Mouse (Mus musculus) embryonic fibroblast, embryonic 13.5 days (primary cell): ENCODE measurements around the gene B9d2.

ENCODE experiments used
- CTCF ChIP-seq: IDR thresholded peaks from 2 replicates; pipeline ENCODE4 v1.5.1; 2011; ENCODE audit warnings: mild to moderate bottlenecking, control low read depth, low read length, moderate library complexity, borderline replicate concordance; ENCODE audit not compliant: insufficient read depth
- POLR2A ChIP-seq: IDR thresholded peaks from 2 replicates; pipeline ENCODE4 v1.6.1; 2011; ENCODE audit warnings: low read depth, mild to moderate bottlenecking, control low read depth, low read length, moderate library complexity

DNA sequence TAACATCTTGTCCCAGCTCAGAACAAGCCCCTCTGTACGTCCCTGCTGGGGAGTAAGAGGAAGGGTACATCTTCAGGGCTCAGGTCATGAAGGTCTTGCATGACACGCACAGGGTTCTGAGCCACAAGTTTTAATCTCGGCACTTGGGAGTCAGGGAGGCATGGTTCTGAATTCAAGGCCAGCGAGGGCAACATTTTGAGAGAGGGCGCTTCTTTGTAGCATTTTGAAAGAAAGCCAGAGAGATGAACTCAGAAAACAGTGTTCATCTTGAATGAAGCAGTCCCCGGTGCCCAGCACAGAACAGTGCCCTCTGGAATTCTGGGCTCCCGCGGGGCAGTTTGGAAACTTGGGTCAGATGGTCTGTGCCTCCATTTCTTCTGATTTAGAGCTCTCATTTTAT lies 14.2 kb upstream of the B9d2 start:
- TF ChIP-seq CTCF (no peak), POLR2A (no peak)
